Mouse (Mus musculus): ENCODE measurements around the gene Plxnd1. TPM values are rescaled to one million over a fixed set of nuclear protein-coding genes. Genes with fewer than 3 reads are reported as not detected.

Gene Plxnd1
- polyA plus RNA-seq, 2 experiments = 50.4 to 61.9 TPM

DNA sequence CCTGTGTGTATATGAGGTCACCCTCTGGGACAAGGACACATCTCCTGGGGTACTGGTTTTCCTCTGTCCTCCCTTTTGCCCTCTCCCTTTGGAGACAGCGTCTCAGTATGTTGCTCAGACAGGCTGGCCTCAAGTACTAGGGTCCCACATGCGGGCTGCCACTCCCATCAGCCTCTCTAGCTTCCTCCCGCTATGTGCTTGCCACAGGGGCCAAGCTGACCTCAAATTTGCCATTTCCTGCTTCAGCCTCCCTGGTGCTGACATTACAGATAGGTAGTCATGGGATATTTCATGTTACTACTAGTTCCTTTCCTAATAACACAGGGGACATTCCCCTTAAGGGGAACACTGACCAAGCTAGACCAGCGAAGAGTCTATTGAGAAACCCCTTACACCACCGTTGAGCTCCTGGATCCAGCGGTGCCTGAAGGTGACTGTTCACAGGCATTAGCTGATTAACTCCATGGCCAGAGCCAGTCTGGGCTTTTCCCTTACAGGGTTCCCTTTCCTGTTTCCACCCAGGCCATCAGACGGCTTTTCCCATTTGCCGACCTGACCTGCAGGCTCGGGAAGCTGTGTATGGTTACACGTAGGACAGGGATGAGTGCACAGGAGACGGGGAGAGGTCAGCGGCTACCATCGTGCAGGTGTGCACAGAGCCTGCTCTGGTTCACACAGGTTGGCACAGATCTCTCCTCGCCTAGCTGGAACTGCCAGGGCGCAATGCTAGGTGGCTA, 21.5 kb downstream of the Plxnd1 start:
- Histone ChIP-seq H3K9ac (ENCODE audit: low read depth, low read length, severe bottlenecking) (no peak overlapping the region), H3K27me3 (ENCODE audit: control insufficient read depth, insufficient read depth, low read length) (no peaks in the 10 kb centered on the region), H3K4me3 (replicated peaks; ENCODE audit: low read length) (no peak overlapping the region), H3K4me2 (replicated peaks; ENCODE audit: low read depth, low read length, severe bottlenecking) (no peak overlapping the region), H3K4me1 (ENCODE audit: control insufficient read depth, insufficient read depth, low read length) (peaks cover 20% of the 10 kb centered on the region), H3K9me3 (ENCODE audit: control insufficient read depth, low read length) (no peaks in the 10 kb centered on the region), H3K27ac (replicated peaks; ENCODE audit: low read depth, low read length) (no peak overlapping the region), H3K36me3 (ENCODE audit: control insufficient read depth, insufficient read depth, low read length) (peaks cover 8% of the 10 kb centered on the region; the same call in 1 of the 2 replicates)
- DNase-seq (ENCODE audit: low spot score) (no peak), ATAC-seq (ENCODE audit: low FRiP score, low read depth) (no peak)
- WGBS = 84% methylated on average over 15 of the region's 15 CpGs
- no peak for TF ChIP-seq POLR2A (IDR thresholded peaks at IDR 0.05; ENCODE audit: borderline replicate concordance, extremely low read depth, insufficient read depth, insufficient read length)

DNA sequence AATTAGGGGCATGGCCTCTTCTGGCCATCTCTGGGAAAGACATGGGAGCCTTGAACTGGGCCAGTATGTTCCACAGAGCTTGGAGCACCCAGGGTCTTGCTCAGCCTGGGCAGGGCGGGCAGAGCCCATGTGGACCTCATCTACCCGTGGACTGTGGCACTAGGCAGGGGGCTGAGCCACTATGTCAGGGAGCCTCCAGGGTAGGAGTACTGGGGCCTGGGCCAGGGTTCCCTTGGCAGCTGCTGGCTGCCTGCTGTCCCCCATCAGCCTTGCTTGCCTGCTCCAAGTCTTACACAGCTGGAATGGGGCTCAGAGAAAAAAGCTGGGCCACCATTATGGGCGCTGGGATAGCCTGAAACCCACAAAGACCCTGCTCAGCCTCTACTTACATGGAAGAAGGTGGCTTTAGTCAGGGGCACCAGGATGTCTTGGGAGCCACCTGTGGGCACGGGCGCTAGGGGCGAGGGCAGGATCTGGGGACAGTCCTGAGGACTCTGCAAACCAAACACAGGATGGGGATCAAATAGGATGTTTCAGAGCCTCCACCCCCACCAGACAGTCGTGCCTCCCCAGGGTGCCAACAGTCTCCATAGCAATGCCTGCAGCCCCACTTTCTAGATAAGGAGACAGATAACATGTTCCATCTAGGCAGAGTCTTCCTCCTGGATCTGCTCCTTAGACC, 22.6 kb downstream of the Plxnd1 start:
- no peak overlapping the region for H3K9ac ChIP-seq (ENCODE audit: low read depth, low read length, severe bottlenecking)
- TF ChIP-seq POLR2A (IDR thresholded peaks at IDR 0.05; ENCODE audit: borderline replicate concordance, extremely low read depth, insufficient read depth, insufficient read length) = no peak
- no peaks in the 10 kb centered on the region for H3K27me3 ChIP-seq (ENCODE audit: control insufficient read depth, insufficient read depth, low read length)
- no peak for DNase-seq (ENCODE audit: low spot score)
- peaks cover 20% of the 10 kb centered on the region for H3K4me1 ChIP-seq (ENCODE audit: control insufficient read depth, insufficient read depth, low read length)
- 77% methylated on average over 7 of the region's 7 CpGs for WGBS
- H3K9me3 ChIP-seq (ENCODE audit: control insufficient read depth, low read length) = no peaks in the 10 kb centered on the region
- H3K4me2 ChIP-seq (replicated peaks; ENCODE audit: low read depth, low read length, severe bottlenecking) = no peak overlapping the region
- ATAC-seq (ENCODE audit: low FRiP score, low read depth) = 0 out of 2 replicates have a peak, but pooled peaks have one; percentile 24
- H3K27ac ChIP-seq (replicated peaks; ENCODE audit: low read depth, low read length) = no peak overlapping the region
- H3K36me3 ChIP-seq (ENCODE audit: control insufficient read depth, insufficient read depth, low read length) = 0 out of 2 replicates have a peak, but pooled peaks cover 4% of the 10 kb centered on the region
- H3K4me3 ChIP-seq (replicated peaks; ENCODE audit: low read length) = no peak overlapping the region

DNA sequence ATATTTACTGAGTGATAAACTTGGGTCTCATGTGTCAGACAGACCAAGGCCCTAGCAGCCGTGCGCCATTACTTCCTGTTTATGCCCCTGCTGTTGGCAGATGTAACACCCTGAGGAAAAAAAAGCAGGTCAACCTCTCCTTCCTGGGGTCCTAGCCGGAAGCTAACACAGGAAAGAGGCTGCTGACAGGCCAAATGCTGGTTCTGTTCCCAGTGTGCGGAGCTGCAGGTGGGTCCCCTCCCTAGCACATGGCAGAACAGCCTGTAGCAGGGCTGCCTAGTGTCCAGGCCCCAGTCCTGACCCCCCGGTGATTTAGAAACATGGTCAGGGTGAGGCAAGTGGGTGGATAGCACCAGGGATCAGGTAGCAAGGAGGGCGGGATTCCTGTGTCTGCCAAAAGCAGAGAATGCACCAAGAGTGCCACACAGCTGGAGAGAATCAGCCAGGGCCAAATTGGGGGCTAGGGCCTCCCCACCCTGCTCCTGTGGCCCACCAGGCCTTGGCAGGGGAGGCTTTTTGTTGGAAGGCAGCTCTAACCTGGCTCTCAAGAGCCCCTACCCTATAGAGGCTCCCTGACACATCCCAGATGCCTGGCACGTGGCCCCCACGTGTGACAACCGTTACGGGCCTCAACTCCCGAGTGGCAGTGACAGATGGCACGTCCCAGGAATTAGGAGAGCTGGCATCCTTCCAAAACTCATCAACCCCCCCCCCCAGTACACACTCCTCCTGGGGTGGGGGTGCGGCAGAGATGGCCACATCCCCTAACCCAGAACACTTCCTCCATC, 23.3 kb downstream of the Plxnd1 start:
- H3K4me3 ChIP-seq (replicated peaks; ENCODE audit: low read length) = no peak overlapping the region
- ATAC-seq (ENCODE audit: low FRiP score, low read depth) = peak; percentile 44; the same call in 1 of the 2 replicates
- peaks cover 5% of the 10 kb centered on the region; the same call in 1 of the 2 replicates for H3K36me3 ChIP-seq (ENCODE audit: control insufficient read depth, insufficient read depth, low read length)
- no peaks in the 10 kb centered on the region for H3K27me3 ChIP-seq (ENCODE audit: control insufficient read depth, insufficient read depth, low read length)
- H3K9me3 ChIP-seq (ENCODE audit: control insufficient read depth, low read length) = no peaks in the 10 kb centered on the region
- no peak for TF ChIP-seq POLR2A (IDR thresholded peaks at IDR 0.05; ENCODE audit: borderline replicate concordance, extremely low read depth, insufficient read depth, insufficient read length)
- peaks cover 20% of the 10 kb centered on the region for H3K4me1 ChIP-seq (ENCODE audit: control insufficient read depth, insufficient read depth, low read length)
- no peak for DNase-seq (ENCODE audit: low spot score)
- 0 out of 2 replicates have a peak overlapping the region, but pooled peaks have one; percentile 34 for H3K9ac ChIP-seq (ENCODE audit: low read depth, low read length, severe bottlenecking)
- no peak overlapping the region for H3K4me2 ChIP-seq (replicated peaks; ENCODE audit: low read depth, low read length, severe bottlenecking)
- H3K27ac ChIP-seq (replicated peaks; ENCODE audit: low read depth, low read length) = 0 out of 2 replicates have a peak overlapping the region, but pooled peaks have one; percentile 13
- WGBS = 25% methylated on average over 13 of the region's 13 CpGs

- Histone ChIP-seq H3K27ac (replicated peaks; ENCODE audit: low read depth, low read length) (no peak overlapping the region), H3K9ac (ENCODE audit: low read depth, low read length, severe bottlenecking) (no peak overlapping the region), H3K4me1 (ENCODE audit: control insufficient read depth, insufficient read depth, low read length) (peaks cover 20% of the 10 kb centered on the region), H3K4me3 (replicated peaks; ENCODE audit: low read length) (no peak overlapping the region), H3K36me3 (ENCODE audit: control insufficient read depth, insufficient read depth, low read length) (peaks cover 6% of the 10 kb centered on the region), H3K9me3 (ENCODE audit: control insufficient read depth, low read length) (no peaks in the 10 kb centered on the region), H3K4me2 (replicated peaks; ENCODE audit: low read depth, low read length, severe bottlenecking) (no peak overlapping the region), H3K27me3 (ENCODE audit: control insufficient read depth, insufficient read depth, low read length) (no peaks in the 10 kb centered on the region)
- ATAC-seq (ENCODE audit: low FRiP score, low read depth) = no peak
- WGBS = 62% methylated on average over 4 of the region's 6 CpGs
- no peak for TF ChIP-seq POLR2A (IDR thresholded peaks at IDR 0.05; ENCODE audit: borderline replicate concordance, extremely low read depth, insufficient read depth, insufficient read length)
- DNase-seq (ENCODE audit: low spot score) = no peak
Observed at GRCm38 (mm10) chr6:115969952-115970351, 24.9 kb downstream of the Plxnd1 start.

- TF ChIP-seq POLR2A (IDR thresholded peaks at IDR 0.05; ENCODE audit: borderline replicate concordance, extremely low read depth, insufficient read depth, insufficient read length) = no peak
Observed at GRCm38 (mm10) chr6:115969103-115969502, 25.7 kb downstream of the Plxnd1 start.

More at GRCm38 (mm10) chr6:115969103-115969502, 25.7 kb downstream of the Plxnd1 start:
- Histone ChIP-seq H3K9ac (ENCODE audit: low read depth, low read length, severe bottlenecking) (no peak overlapping the region), H3K36me3 (ENCODE audit: control insufficient read depth, insufficient read depth, low read length) (peaks cover 6% of the 10 kb centered on the region), H3K4me3 (replicated peaks; ENCODE audit: low read length) (no peak overlapping the region), H3K4me1 (ENCODE audit: control insufficient read depth, insufficient read depth, low read length) (peaks cover 20% of the 10 kb centered on the region), H3K27ac (replicated peaks; ENCODE audit: low read depth, low read length) (no peak overlapping the region), H3K27me3 (ENCODE audit: control insufficient read depth, insufficient read depth, low read length) (no peaks in the 10 kb centered on the region), H3K9me3 (ENCODE audit: control insufficient read depth, low read length) (no peaks in the 10 kb centered on the region), H3K4me2 (replicated peaks; ENCODE audit: low read depth, low read length, severe bottlenecking) (no peak overlapping the region)
- DNase-seq (ENCODE audit: low spot score) (no peak), ATAC-seq (ENCODE audit: low FRiP score, low read depth) (no peak)
- WGBS = 55% methylated on average over 9 of the region's 9 CpGs
